Mouse (Mus musculus) liver, embryonic 12.5 days (tissue): ENCODE results near the gene Lhpp. TPM values are rescaled to one million over a fixed set of nuclear protein-coding genes. Genes with fewer than 3 reads are reported as not detected.

ENCODE experiments used
- ATAC-seq: fragments of 200-750 bp; cut with Nextera tagmentation; 2 replicates; pipeline ENCODE4 v1.8.0; 2017; ENCODE audit warnings: moderate number of reproducible peaks, mild to moderate bottlenecking, moderate library complexity
- H3K27ac ChIP-seq: fragments of 300-500 bp; sonication (generic); 2 replicates; pipeline ENCODE4 v1.5.1; 2016; ENCODE audit warnings: mild to moderate bottlenecking
- H3K27me3 ChIP-seq: fragments of 300-500 bp; sonication (generic); replicated peaks from 2 replicates; pipeline ENCODE4 v1.6.1; 2016; ENCODE audit warnings: mild to moderate bottlenecking, moderate library complexity
- H3K36me3 ChIP-seq: fragments of 300-500 bp; sonication (generic); 2 replicates; pipeline ENCODE4 v1.6.1; 2016; ENCODE audit warnings: mild to moderate bottlenecking, moderate library complexity
- H3K4me1 ChIP-seq: fragments of 300-500 bp; sonication (generic); 2 replicates; pipeline ENCODE4 v1.6.1; 2016
- H3K4me2 ChIP-seq: fragments of 300-500 bp; sonication (generic); 2 replicates; pipeline ENCODE4 v1.6.1; 2016; ENCODE audit warnings: mild to moderate bottlenecking, moderate library complexity
- H3K4me3 ChIP-seq: fragments of 300-500 bp; sonication (generic); 2 replicates; pipeline ENCODE4 v1.5.1; 2016; ENCODE audit warnings: mild to moderate bottlenecking, moderate library complexity
- H3K9ac ChIP-seq: fragments of 300-500 bp; sonication (generic); 2 replicates; pipeline ENCODE4 v1.6.1; 2016; ENCODE audit warnings: mild to moderate bottlenecking, moderate library complexity
- H3K9me3 ChIP-seq: fragments of 300-500 bp; sonication (generic); replicated peaks from 2 replicates; pipeline ENCODE4 v1.6.1; 2016; ENCODE audit warnings: mild to moderate bottlenecking, moderate library complexity
- WGBS: fragments of 180-500 bp; shearing (Covaris S2); methylation state at CpG from one replicate; pipeline ENCODE4 v1.1.7; 2016; ENCODE audit not compliant: insufficient replicate concordance; 5-methylcytosine and 5-hydroxymethylcytosine counted together
- polyA plus RNA-seq: library from polyadenylated mRNA; unstranded; fragments of >200 nt; fragmentation: Nextera tagmentation; extraction: Ambion mirVana; gene quantifications from 2 replicates; pipeline ENCODE4 v1.2.1, GENCODE M21; 2016

Lhpp gene
- 8.9 and 9.2 TPM in 2 replicates for polyA plus RNA-seq

- Histone ChIP-seq H3K27me3 (peaks cover 21% of the 10 kb centered on the region), H3K9me3 (no peaks in the 10 kb centered on the region), H3K27ac (no peak within 1 kb of the TSS), H3K9ac (peak within 1 kb of the TSS; percentile 53), H3K4me3 (peak within 1 kb of the TSS; percentile 65), H3K4me2 (peak within 1 kb of the TSS; percentile 84), H3K4me1 (peaks cover 40% of the 10 kb centered on the region), H3K36me3 (no peaks in the 10 kb centered on the region)
- peak; percentile 91 for ATAC-seq
- WGBS = 7% methylated on average over 44 of the region's 44 CpGs
Measured at GRCm38 (mm10) chr7:132610468-132611318, at the start of gene Lhpp. TSS of gene Lhpp (plus strand) at chr7:132610638.

DNA sequence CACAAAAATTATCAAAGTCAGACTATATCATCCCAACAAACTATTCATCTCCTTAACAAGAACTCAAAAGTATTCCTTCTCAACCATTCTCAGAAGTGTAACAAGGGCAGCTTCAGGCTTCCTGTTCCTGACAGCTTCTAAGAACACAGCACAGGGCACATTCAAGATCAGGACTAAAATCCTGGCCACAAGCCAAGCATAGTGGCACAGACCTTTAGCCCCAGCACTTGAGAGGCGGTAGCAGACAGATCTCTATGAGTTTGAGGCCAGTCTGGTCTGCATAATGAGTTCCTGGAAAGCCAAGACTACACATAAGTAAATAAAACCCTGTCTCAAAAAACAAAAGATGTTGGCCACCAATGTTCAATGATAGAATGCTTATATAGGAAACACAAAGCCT lies 44.6 kb upstream of the Lhpp start:
- Histone ChIP-seq H3K36me3 (peaks cover 85% of the 10 kb centered on the region), H3K4me3 (no peak overlapping the region), H3K27ac (no peak overlapping the region), H3K9me3 (no peaks in the 10 kb centered on the region), H3K4me2 (no peak overlapping the region), H3K27me3 (no peaks in the 10 kb centered on the region), H3K9ac (no peak overlapping the region), H3K4me1 (peaks cover 17% of the 10 kb centered on the region)
- 75% methylated on average over 1 of the region's 1 CpGs for WGBS
- ATAC-seq = no peak

GRCm38 (mm10) chr7:132568817-132569216 lies 41.6 kb upstream of the Lhpp start:
- Histone ChIP-seq H3K27ac (no peak overlapping the region), H3K9ac (no peak overlapping the region), H3K36me3 (peaks cover 55% of the 10 kb centered on the region), H3K4me1 (peaks cover 45% of the 10 kb centered on the region), H3K4me2 (no peak overlapping the region), H3K27me3 (no peaks in the 10 kb centered on the region), H3K4me3 (no peak overlapping the region), H3K9me3 (no peaks in the 10 kb centered on the region)
- 70% methylated on average over 6 of the region's 6 CpGs for WGBS
- no peak for ATAC-seq

- H3K4me2 ChIP-seq = peak overlapping the region; percentile 39
- 35% methylated on average over 5 of the region's 5 CpGs for WGBS
Measured at GRCm38 (mm10) chr7:132570071-132570470, 40.4 kb upstream of the Lhpp start.

GRCm38 (mm10) chr7:132571481-132571880 lies 39.0 kb upstream of the Lhpp start:
- Histone ChIP-seq H3K27ac (no peak overlapping the region), H3K4me1 (peaks cover 64% of the 10 kb centered on the region), H3K4me3 (no peak overlapping the region), H3K9ac (no peak overlapping the region), H3K27me3 (no peaks in the 10 kb centered on the region), H3K4me2 (no peak overlapping the region), H3K9me3 (no peaks in the 10 kb centered on the region), H3K36me3 (peaks cover 35% of the 10 kb centered on the region)
- no peak for ATAC-seq
- 85% methylated on average over 8 of the region's 8 CpGs for WGBS

More at GRCm38 (mm10) chr7:132570071-132570470, 40.4 kb upstream of the Lhpp start:
- Histone ChIP-seq H3K9me3 (no peaks in the 10 kb centered on the region), H3K9ac (peak overlapping the region; percentile 53), H3K4me3 (0 out of 2 replicates have a peak overlapping the region, but pooled peaks have one; percentile 12), H3K27me3 (no peaks in the 10 kb centered on the region), H3K27ac (peak overlapping the region; percentile 71), H3K36me3 (peaks cover 43% of the 10 kb centered on the region), H3K4me1 (peaks cover 56% of the 10 kb centered on the region)
- peak; percentile 93 for ATAC-seq

GRCm38 (mm10) chr7:132572738-132573137 lies 37.7 kb upstream of the Lhpp start:
- H3K4me1 ChIP-seq = peaks cover 71% of the 10 kb centered on the region
- H3K27me3 ChIP-seq = no peaks in the 10 kb centered on the region
- no peak for ATAC-seq
- H3K9ac ChIP-seq = peak overlapping the region; percentile 18; the same call in 1 of the 2 replicates
- 41% methylated on average over 3 of the region's 3 CpGs for whole genome bisulfite sequencing
- H3K36me3 ChIP-seq = peaks cover 24% of the 10 kb centered on the region
- H3K4me3 ChIP-seq = peak overlapping the region; percentile 18; the same call in 1 of the 2 replicates
- peak overlapping the region; percentile 88 for H3K4me2 ChIP-seq
- peak overlapping the region; percentile 59 for H3K27ac ChIP-seq
- H3K9me3 ChIP-seq = no peaks in the 10 kb centered on the region

- H3K4me3 ChIP-seq = peak overlapping the region; percentile 18
Measured at GRCm38 (mm10) chr7:132573205-132573604, 37.2 kb upstream of the Lhpp start.

DNA sequence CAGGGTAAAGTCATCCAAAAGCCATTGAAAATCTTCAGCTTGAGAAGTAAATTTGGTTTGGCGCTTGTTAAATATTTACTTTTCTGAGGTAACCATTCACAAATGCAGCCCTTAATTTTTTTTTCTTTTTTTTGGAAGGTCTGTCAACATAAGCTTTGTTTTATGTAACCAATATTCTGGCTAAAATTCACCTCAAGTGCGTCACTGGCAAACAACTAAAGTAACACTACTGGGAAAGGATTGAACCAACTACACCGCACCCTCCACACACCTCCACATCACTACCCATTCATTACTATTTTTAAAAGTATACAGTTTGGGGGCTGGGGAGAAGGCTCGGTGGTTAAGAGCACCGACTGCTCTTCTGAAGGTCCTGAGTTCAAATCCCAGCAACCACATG lies 35.8 kb upstream of the Lhpp start:
- Histone ChIP-seq H3K4me2 (peak overlapping the region; percentile 88), H3K9ac (no peak overlapping the region), H3K4me1 (peaks cover 65% of the 10 kb centered on the region), H3K36me3 (peaks cover 5% of the 10 kb centered on the region), H3K27ac (no peak overlapping the region), H3K4me3 (peak overlapping the region; percentile 85; the same call in 1 of the 2 replicates), H3K9me3 (no peaks in the 10 kb centered on the region), H3K27me3 (peaks cover 10% of the 10 kb centered on the region)
- ATAC-seq = no peak
- 73% methylated on average over 5 of the region's 5 CpGs for WGBS

More at GRCm38 (mm10) chr7:132573205-132573604, 37.2 kb upstream of the Lhpp start:
- peak overlapping the region; percentile 18; the same call in 1 of the 2 replicates for H3K9ac ChIP-seq
- peaks cover 3% of the 10 kb centered on the region for H3K27me3 ChIP-seq
- peaks cover 71% of the 10 kb centered on the region for H3K4me1 ChIP-seq
- WGBS = 79% methylated on average over 6 of the region's 6 CpGs
- H3K4me2 ChIP-seq = peak overlapping the region; percentile 88
- H3K9me3 ChIP-seq = no peaks in the 10 kb centered on the region
- peak overlapping the region; percentile 59 for H3K27ac ChIP-seq
- peaks cover 20% of the 10 kb centered on the region for H3K36me3 ChIP-seq
- no peak for ATAC-seq

DNA sequence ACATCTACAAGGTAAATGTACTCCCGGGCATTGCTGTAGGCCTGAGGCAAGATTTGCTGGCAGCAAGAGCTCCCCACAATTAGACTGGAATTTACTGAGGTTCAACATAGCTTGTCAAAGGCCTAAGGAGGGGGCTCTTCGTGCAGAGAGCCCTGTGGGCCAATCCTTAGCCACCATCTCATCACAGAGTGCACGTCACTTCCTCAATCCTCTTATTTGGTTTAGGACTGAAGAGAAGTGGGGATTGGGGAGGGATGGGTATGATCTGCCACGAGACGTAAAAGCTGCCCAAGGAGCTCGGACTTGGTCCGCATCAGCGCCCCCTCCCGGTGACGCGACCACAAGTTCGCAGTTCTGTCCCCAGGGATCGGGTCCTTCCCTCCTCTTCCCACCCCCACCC lies 34.8 kb upstream of the Lhpp start:
- Histone ChIP-seq H3K9me3 (no peaks in the 10 kb centered on the region), H3K27ac (peak overlapping the region; percentile 95), H3K4me2 (peak overlapping the region; percentile 88), H3K27me3 (peaks cover 19% of the 10 kb centered on the region), H3K4me1 (peaks cover 56% of the 10 kb centered on the region), H3K9ac (peak overlapping the region; percentile 87), H3K4me3 (peak overlapping the region; percentile 85), H3K36me3 (no peaks in the 10 kb centered on the region)
- WGBS = 0% methylated on average over 13 of the region's 13 CpGs
- ATAC-seq = peak; percentile 79

GRCm38 (mm10) chr7:132576116-132576650 lies 34.3 kb upstream of the Lhpp start, which contains the start of gene Oat:
TSS of gene Oat (minus strand) at chr7:132576398.
- WGBS = under 1% methylated on average over 49 of the region's 49 CpGs
- peak within 1 kb of the TSS; percentile 85 for H3K4me3 ChIP-seq
- H3K9me3 ChIP-seq = no peaks in the 10 kb centered on the region
- peak within 1 kb of the TSS; percentile 88 for H3K4me2 ChIP-seq
- H3K27ac ChIP-seq = peak within 1 kb of the TSS; percentile 95
- peak; percentile 96 for ATAC-seq
- peaks cover 51% of the 10 kb centered on the region for H3K4me1 ChIP-seq
- H3K36me3 ChIP-seq = no peaks in the 10 kb centered on the region
- H3K9ac ChIP-seq = peak within 1 kb of the TSS; percentile 87
- H3K27me3 ChIP-seq = peaks cover 24% of the 10 kb centered on the region

GRCm38 (mm10) chr7:132576891-132577290 lies 33.5 kb upstream of the Lhpp start:
- Histone ChIP-seq H3K27me3 (peaks cover 24% of the 10 kb centered on the region), H3K36me3 (no peaks in the 10 kb centered on the region), H3K4me1 (peaks cover 43% of the 10 kb centered on the region), H3K27ac (no peak overlapping the region; the same call in 1 of the 2 replicates), H3K9ac (peak overlapping the region; percentile 87), H3K4me3 (peak overlapping the region; percentile 85), H3K4me2 (peak overlapping the region; percentile 88), H3K9me3 (no peaks in the 10 kb centered on the region)
- no peak for ATAC-seq
- 40% methylated on average over 4 of the region's 4 CpGs for WGBS

DNA sequence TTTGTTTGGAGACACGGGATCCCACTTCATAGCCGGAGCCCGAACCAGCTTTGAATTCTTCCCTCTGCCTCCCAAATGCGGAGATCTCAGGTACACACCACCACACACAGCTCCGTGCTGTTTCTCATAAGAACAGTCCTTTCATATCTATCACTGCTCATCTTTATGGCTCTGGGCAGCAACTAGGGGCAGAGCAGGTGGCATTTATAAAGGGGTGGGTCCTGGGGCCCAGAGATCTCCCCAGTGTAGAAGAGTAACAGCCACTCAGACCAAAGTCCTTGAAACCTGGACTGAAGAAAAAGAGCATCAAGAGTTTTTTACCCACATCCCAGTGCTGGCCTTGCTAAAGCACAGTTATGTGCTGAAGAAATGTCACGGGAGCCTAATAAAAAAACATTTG lies 29.9 kb upstream of the Lhpp start:
- 65% methylated on average over 6 of the region's 6 CpGs for WGBS
- Histone ChIP-seq H3K27me3 (peaks cover 24% of the 10 kb centered on the region), H3K4me3 (no peak overlapping the region), H3K36me3 (no peaks in the 10 kb centered on the region), H3K4me2 (no peak overlapping the region), H3K4me1 (peaks cover 11% of the 10 kb centered on the region), H3K27ac (no peak overlapping the region), H3K9me3 (no peaks in the 10 kb centered on the region), H3K9ac (no peak overlapping the region)
- no peak for ATAC-seq
